Mouse (Mus musculus): ENCODE results near the gene Plcb2. TPM values are rescaled to one million over a fixed set of nuclear protein-coding genes. Genes with fewer than 3 reads are reported as not detected.

The Plcb2 gene
- polyA plus RNA-seq, 1 experiment from 2014 or later = 1.4 TPM

- Histone ChIP-seq H3K27ac (peak overlapping the region; percentile 30; the same call in 1 of the 2 replicates), H3K4me1 (peaks cover 68% of the 10 kb centered on the region), H3K4me3 (peak overlapping the region; percentile 97), H3K27me3 (ENCODE audit: insufficient read depth, poor library complexity, severe bottlenecking) (peaks cover 19% of the 10 kb centered on the region), H3K9me3 (no peaks in the 10 kb centered on the region), H3K36me3 (peaks cover 8% of the 10 kb centered on the region; the same call in 1 of the 2 replicates)
- 37% methylated on average over 10 of the region's 10 CpGs for WGBS
- DNase-seq (ENCODE audit: low spot score) = peak; percentile 75
Measured at GRCm38 (mm10) chr2:118747301-118747960, 19.2 kb upstream of the Plcb2 start.

DNA sequence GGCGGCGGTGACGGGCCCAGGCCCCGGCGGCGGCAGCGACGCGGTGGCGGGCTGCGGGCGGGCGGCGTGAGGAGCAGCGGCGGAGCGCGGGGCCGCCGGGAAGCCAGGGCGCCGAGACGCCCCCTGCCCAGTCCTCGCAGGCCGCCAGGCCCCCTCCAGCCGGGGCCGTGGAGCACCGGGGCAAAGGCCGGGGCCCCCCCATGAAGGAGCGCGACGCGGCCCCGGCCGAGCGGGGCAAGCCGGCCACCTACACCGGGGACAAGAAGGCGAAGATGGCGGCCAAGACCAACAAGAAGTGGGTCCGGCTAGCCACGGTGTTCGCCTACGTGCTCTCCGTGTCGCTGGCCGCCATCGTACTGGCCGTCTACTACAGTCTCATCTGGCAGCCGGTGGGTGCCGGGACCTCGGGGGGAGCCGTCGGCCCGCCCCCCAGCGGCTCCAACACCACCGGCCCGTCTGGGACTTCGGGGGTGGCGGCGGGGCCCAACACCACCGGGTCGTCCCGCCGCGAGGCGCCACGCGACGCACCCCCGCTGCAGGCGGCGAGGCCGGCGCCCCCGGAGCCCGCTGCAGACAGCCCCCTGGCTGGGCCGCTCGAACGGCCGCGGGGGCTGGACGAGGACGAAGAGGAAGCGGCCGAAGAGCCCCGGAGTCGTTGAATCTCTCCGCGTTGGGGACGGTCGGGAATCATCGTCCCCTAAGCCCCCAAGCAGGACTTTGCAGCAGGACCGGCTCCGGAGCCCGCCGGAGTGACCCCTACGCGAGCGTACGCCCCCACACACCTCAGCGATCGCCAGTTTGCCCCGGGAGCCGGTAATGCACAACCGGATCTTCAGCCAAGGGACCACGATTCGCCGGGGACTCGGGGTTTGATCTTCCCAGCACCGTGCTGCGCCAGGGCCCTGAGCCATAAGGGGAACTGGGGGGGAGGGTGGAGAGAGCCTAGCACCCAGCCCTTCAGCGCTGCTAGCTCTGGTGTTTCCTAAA lies 18.0 kb upstream of the Plcb2 start:
- Histone ChIP-seq H3K4me1 (peaks cover 56% of the 10 kb centered on the region), H3K4me3 (peak overlapping the region; percentile 97), H3K36me3 (peaks cover 8% of the 10 kb centered on the region; the same call in 1 of the 2 replicates), H3K9me3 (no peaks in the 10 kb centered on the region), H3K27me3 (ENCODE audit: insufficient read depth, poor library complexity, severe bottlenecking) (peaks cover 26% of the 10 kb centered on the region), H3K27ac (peak overlapping the region; percentile 95)
- WGBS = 2% methylated on average over 111 of the region's 113 CpGs
- peak; percentile 81 for DNase-seq (ENCODE audit: low spot score)

- Histone ChIP-seq H3K4me1 (peaks cover 48% of the 10 kb centered on the region), H3K4me3 (peak within 1 kb of the TSS; percentile 97), H3K36me3 (peaks cover 8% of the 10 kb centered on the region; the same call in 1 of the 2 replicates), H3K27ac (peak within 1 kb of the TSS; percentile 95), H3K9me3 (no peaks in the 10 kb centered on the region), H3K27me3 (ENCODE audit: insufficient read depth, poor library complexity, severe bottlenecking) (peaks cover 26% of the 10 kb centered on the region)
- DNase-seq (ENCODE audit: low spot score) = peak; percentile 94
- 13% methylated on average over 57 of the region's 57 CpGs for WGBS
Measured at GRCm38 (mm10) chr2:118745232-118745884, 17.1 kb upstream of the Plcb2 start, which contains the start of gene Inafm2. TSS of gene Inafm2 (plus strand) at chr2:118745758.

- peaks cover 41% of the 10 kb centered on the region for H3K4me1 ChIP-seq
- H3K9me3 ChIP-seq = no peaks in the 10 kb centered on the region
- H3K27me3 ChIP-seq (ENCODE audit: insufficient read depth, poor library complexity, severe bottlenecking) = peaks cover 26% of the 10 kb centered on the region
- H3K27ac ChIP-seq = no peak overlapping the region
- peak overlapping the region; percentile 97; the same call in 1 of the 2 replicates for H3K4me3 ChIP-seq
- WGBS = 10% methylated on average over 7 of the region's 7 CpGs
- DNase-seq (ENCODE audit: low spot score) = no peak
- H3K36me3 ChIP-seq = peaks cover 8% of the 10 kb centered on the region; the same call in 1 of the 2 replicates
Measured at GRCm38 (mm10) chr2:118744621-118745020, 16.4 kb upstream of the Plcb2 start.

- H3K36me3 ChIP-seq = no peaks in the 10 kb centered on the region
- peaks cover 31% of the 10 kb centered on the region for H3K4me1 ChIP-seq
- 25% methylated on average over 8 of the region's 8 CpGs for WGBS
- H3K27ac ChIP-seq = no peak overlapping the region
- H3K4me3 ChIP-seq = no peak overlapping the region
- no peak for DNase-seq (ENCODE audit: low spot score)
- peaks cover 26% of the 10 kb centered on the region for H3K27me3 ChIP-seq (ENCODE audit: insufficient read depth, poor library complexity, severe bottlenecking)
- no peaks in the 10 kb centered on the region for H3K9me3 ChIP-seq
Measured at GRCm38 (mm10) chr2:118743261-118743943, 15.2 kb upstream of the Plcb2 start.

DNA sequence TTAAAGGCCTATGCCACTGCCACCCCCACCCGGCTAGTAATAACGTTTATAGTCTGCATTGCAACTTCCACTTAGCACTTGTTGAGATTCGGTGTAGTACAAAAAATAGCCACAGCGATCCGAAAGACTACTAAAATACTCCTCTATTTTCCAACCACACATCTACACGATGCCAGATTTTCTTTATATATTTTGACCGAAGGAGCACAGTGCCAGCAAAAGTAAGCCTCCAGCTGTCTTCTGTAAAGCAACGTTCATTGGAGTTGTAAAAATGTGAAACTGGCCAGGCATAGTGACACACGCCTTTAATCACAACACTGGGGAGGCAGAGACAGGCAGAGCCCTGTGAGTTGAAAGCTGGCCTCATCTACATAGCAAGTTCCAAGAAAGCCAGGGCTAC lies 12.9 kb upstream of the Plcb2 start:
- 69% methylated on average over 9 of the region's 9 CpGs for WGBS
- H3K36me3 ChIP-seq = no peaks in the 10 kb centered on the region
- H3K4me3 ChIP-seq = no peak overlapping the region
- no peak overlapping the region for H3K27ac ChIP-seq
- H3K9me3 ChIP-seq = no peaks in the 10 kb centered on the region
- no peak for DNase-seq (ENCODE audit: low spot score)
- H3K4me1 ChIP-seq = peaks cover 13% of the 10 kb centered on the region; the same call in 1 of the 2 replicates
- H3K27me3 ChIP-seq (ENCODE audit: insufficient read depth, poor library complexity, severe bottlenecking) = peaks cover 26% of the 10 kb centered on the region

- Histone ChIP-seq H3K27ac (no peak overlapping the region), H3K27me3 (ENCODE audit: insufficient read depth, poor library complexity, severe bottlenecking) (peaks cover 26% of the 10 kb centered on the region), H3K9me3 (no peaks in the 10 kb centered on the region), H3K4me1 (peaks cover 11% of the 10 kb centered on the region; the same call in 1 of the 2 replicates), H3K4me3 (no peak overlapping the region), H3K36me3 (no peaks in the 10 kb centered on the region)
- DNase-seq (ENCODE audit: low spot score) = no peak
- 60% methylated on average over 3 of the region's 3 CpGs for WGBS
Measured at GRCm38 (mm10) chr2:118740341-118740740, 12.1 kb upstream of the Plcb2 start.

DNA sequence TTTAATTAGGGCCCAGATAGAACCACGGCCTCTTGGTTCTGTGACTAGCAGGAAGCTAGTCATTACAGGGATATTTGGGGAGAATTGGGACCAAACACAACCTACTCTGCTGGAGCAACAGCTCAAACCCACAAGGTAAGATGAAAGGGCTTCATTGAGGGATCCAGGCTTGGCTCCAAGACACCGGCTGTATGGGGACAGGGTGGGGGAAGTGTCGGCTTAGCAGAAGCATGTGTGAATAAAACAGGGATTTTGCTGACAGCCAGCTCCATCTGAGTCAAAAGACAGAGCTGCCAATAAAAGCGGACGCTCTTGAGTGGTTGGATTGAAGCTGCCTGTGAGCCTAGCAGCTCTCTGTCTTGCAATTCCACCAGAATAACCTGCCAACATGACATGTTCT lies 5.1 kb upstream of the Plcb2 start:
- no peak for DNase-seq (ENCODE audit: low spot score)
- Histone ChIP-seq H3K36me3 (no peaks in the 10 kb centered on the region), H3K4me3 (no peak overlapping the region), H3K27me3 (ENCODE audit: insufficient read depth, poor library complexity, severe bottlenecking) (peaks cover 56% of the 10 kb centered on the region), H3K4me1 (peaks cover 24% of the 10 kb centered on the region), H3K9me3 (no peaks in the 10 kb centered on the region), H3K27ac (no peak overlapping the region)
- WGBS = 53% methylated on average over 5 of the region's 5 CpGs

- 72% methylated on average over 5 of the region's 5 CpGs for WGBS
- peaks cover 67% of the 10 kb centered on the region for H3K27me3 ChIP-seq (ENCODE audit: insufficient read depth, poor library complexity, severe bottlenecking)
- DNase-seq (ENCODE audit: low spot score) = no peak
Measured at GRCm38 (mm10) chr2:118731981-118732380, 3.7 kb upstream of the Plcb2 start.

GRCm38 (mm10) chr2:118730622-118730915 lies 2.3 kb upstream of the Plcb2 start:
- Histone ChIP-seq H3K36me3 (no peaks in the 10 kb centered on the region), H3K27me3 (ENCODE audit: insufficient read depth, poor library complexity, severe bottlenecking) (peaks cover 80% of the 10 kb centered on the region)
- WGBS = 2% methylated on average over 3 of the region's 3 CpGs

More at GRCm38 (mm10) chr2:118731981-118732380, 3.7 kb upstream of the Plcb2 start:
- Histone ChIP-seq H3K9me3 (no peaks in the 10 kb centered on the region), H3K36me3 (no peaks in the 10 kb centered on the region), H3K4me3 (no peak overlapping the region), H3K4me1 (peaks cover 36% of the 10 kb centered on the region), H3K27ac (no peak overlapping the region)

DNA sequence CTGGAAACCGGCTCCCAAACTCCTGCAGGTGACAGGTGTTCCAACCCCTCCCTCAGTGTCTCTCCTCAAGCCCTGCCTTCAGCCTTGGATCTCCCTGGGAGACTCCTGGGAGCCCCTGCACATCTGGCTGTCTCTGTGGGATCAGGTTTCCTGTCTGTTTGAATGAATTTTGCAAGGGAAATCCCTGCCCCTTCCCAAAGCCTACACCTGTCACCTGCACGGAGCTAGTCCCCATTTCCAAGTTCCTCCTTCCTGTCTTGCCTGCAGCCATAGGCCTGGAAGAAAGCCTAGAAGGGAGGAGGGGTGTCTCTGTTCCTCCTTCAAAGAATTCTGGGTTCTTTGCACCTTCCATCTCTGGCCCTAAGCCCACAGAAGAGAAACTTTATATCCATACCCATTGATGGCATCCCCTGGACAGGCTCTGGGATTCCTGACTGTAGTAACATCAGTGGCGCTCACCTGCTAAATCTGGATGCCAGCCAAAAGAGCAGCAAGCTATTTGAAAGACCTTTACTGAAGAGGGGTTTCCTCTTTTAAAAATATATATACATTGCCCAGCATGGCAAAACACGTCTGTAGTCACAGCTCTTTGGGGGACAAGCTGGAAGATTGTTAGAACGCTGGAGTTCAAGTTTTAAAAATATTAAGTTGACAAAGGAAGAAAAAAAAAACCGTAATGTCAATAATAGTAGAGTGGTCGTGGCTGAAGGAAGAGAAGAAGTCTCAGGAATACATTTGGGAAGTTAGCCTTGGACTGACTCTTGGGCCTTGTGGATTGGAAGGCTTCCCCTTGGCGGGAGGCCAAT lies 1.8 kb upstream of the Plcb2 start:
- no peaks in the 10 kb centered on the region for H3K36me3 ChIP-seq
- H3K4me3 ChIP-seq = no peak overlapping the region
- 33% methylated on average over 8 of the region's 8 CpGs for WGBS
- H3K4me1 ChIP-seq = peaks cover 36% of the 10 kb centered on the region
- H3K27ac ChIP-seq = no peak overlapping the region
- peaks cover 84% of the 10 kb centered on the region for H3K27me3 ChIP-seq (ENCODE audit: insufficient read depth, poor library complexity, severe bottlenecking)
- no peaks in the 10 kb centered on the region for H3K9me3 ChIP-seq
- DNase-seq (ENCODE audit: low spot score) = no peak

More at GRCm38 (mm10) chr2:118730622-118730915, 2.3 kb upstream of the Plcb2 start:
- H3K4me1 ChIP-seq = peaks cover 36% of the 10 kb centered on the region
- DNase-seq (ENCODE audit: low spot score) = peak; percentile 88
- no peaks in the 10 kb centered on the region for H3K9me3 ChIP-seq
- no peak overlapping the region for H3K27ac ChIP-seq
- no peak overlapping the region for H3K4me3 ChIP-seq
